Mouse (Mus musculus): Measurements from ENCODE around the gene Cd9. TPM values are rescaled to one million over a fixed set of nuclear protein-coding genes. Genes with fewer than 3 reads are reported as not detected.

The Cd9 gene
- polyA plus RNA-seq, 1 experiment from 2014 or later: 74.0 TPM

- no peaks in the 10 kb centered on the region for H3K27me3 ChIP-seq
- 33% methylated on average over 12 of the region's 12 CpGs for WGBS
- no peaks in the 10 kb centered on the region for H3K9me3 ChIP-seq
- H3K36me3 ChIP-seq: no peaks in the 10 kb centered on the region
- peak overlapping the region; percentile 12 for H3K9ac ChIP-seq
- peaks cover 37% of the 10 kb centered on the region for H3K4me1 ChIP-seq (replicated peaks)
- ATAC-seq (ENCODE audit: low read depth): peak; percentile 79
- no peak overlapping the region for H3K4me2 ChIP-seq
- H3K27ac ChIP-seq (replicated peaks): peak overlapping the region; percentile 59; the same call in 1 of the 2 replicates
- no peak overlapping the region for H3K4me3 ChIP-seq
Observed at GRCm38 (mm10) chr6:125480396-125481361, 13.9 kb downstream of the Cd9 start.

- Histone ChIP-seq H3K9me3 (no peaks in the 10 kb centered on the region), H3K9ac (no peak overlapping the region), H3K4me1 (replicated peaks) (peaks cover 44% of the 10 kb centered on the region), H3K4me2 (no peak overlapping the region), H3K4me3 (no peak overlapping the region), H3K27ac (replicated peaks) (no peak overlapping the region), H3K36me3 (no peaks in the 10 kb centered on the region), H3K27me3 (no peaks in the 10 kb centered on the region)
- WGBS: 92% methylated on average over 9 of the region's 9 CpGs
- no peak for ATAC-seq (ENCODE audit: low read depth)
Observed at GRCm38 (mm10) chr6:125479359-125479758, 15.2 kb downstream of the Cd9 start.

- Histone ChIP-seq H3K9ac (no peak overlapping the region), H3K9me3 (no peaks in the 10 kb centered on the region), H3K27ac (replicated peaks) (no peak overlapping the region), H3K4me2 (no peak overlapping the region), H3K4me1 (replicated peaks) (peaks cover 44% of the 10 kb centered on the region), H3K4me3 (no peak overlapping the region), H3K36me3 (no peaks in the 10 kb centered on the region), H3K27me3 (no peaks in the 10 kb centered on the region)
- no peak for ATAC-seq (ENCODE audit: low read depth)
- WGBS: 91% methylated on average over 16 of the region's 16 CpGs
Observed at GRCm38 (mm10) chr6:125478135-125479128, 16.2 kb downstream of the Cd9 start.

- Histone ChIP-seq H3K36me3 (no peaks in the 10 kb centered on the region), H3K9ac (no peak overlapping the region), H3K27me3 (no peaks in the 10 kb centered on the region), H3K4me3 (no peak overlapping the region), H3K27ac (replicated peaks) (no peak overlapping the region), H3K9me3 (no peaks in the 10 kb centered on the region), H3K4me1 (replicated peaks) (peaks cover 38% of the 10 kb centered on the region), H3K4me2 (no peak overlapping the region)
- ATAC-seq (ENCODE audit: low read depth): no peak
- WGBS: 63% methylated on average over 9 of the region's 9 CpGs
Observed at GRCm38 (mm10) chr6:125476826-125477589, 17.6 kb downstream of the Cd9 start.

GRCm38 (mm10) chr6:125476090-125476489 lies 18.5 kb downstream of the Cd9 start:
- no peak overlapping the region for H3K9ac ChIP-seq
- no peak overlapping the region for H3K27ac ChIP-seq (replicated peaks)
- no peaks in the 10 kb centered on the region for H3K27me3 ChIP-seq
- no peak overlapping the region for H3K4me2 ChIP-seq
- H3K36me3 ChIP-seq: no peaks in the 10 kb centered on the region
- WGBS: 48% methylated on average over 8 of the region's 8 CpGs
- H3K9me3 ChIP-seq: no peaks in the 10 kb centered on the region
- H3K4me3 ChIP-seq: no peak overlapping the region
- H3K4me1 ChIP-seq (replicated peaks): peaks cover 29% of the 10 kb centered on the region
- ATAC-seq (ENCODE audit: low read depth): no peak

- no peak overlapping the region for H3K4me3 ChIP-seq
- H3K9ac ChIP-seq: no peak overlapping the region
- ATAC-seq (ENCODE audit: low read depth): no peak
- H3K36me3 ChIP-seq: no peaks in the 10 kb centered on the region
- H3K27me3 ChIP-seq: no peaks in the 10 kb centered on the region
- H3K9me3 ChIP-seq: no peaks in the 10 kb centered on the region
- H3K4me2 ChIP-seq: no peak overlapping the region
- WGBS: 37% methylated on average over 1 of the region's 1 CpGs
- peaks cover 20% of the 10 kb centered on the region; the same call in 1 of the 2 replicates for H3K4me1 ChIP-seq (replicated peaks)
- no peak overlapping the region for H3K27ac ChIP-seq (replicated peaks)
Observed at GRCm38 (mm10) chr6:125475184-125475583, 19.4 kb downstream of the Cd9 start.

GRCm38 (mm10) chr6:125473939-125474338 lies 20.7 kb downstream of the Cd9 start:
- H3K4me1 ChIP-seq (replicated peaks): peaks cover 17% of the 10 kb centered on the region

GRCm38 (mm10) chr6:125473321-125473721 lies 21.3 kb downstream of the Cd9 start:
- peaks cover 24% of the 10 kb centered on the region for H3K4me1 ChIP-seq (replicated peaks)
- H3K27ac ChIP-seq (replicated peaks): no peak overlapping the region
- H3K4me3 ChIP-seq: no peak overlapping the region
- ATAC-seq (ENCODE audit: low read depth): no peak
- H3K4me2 ChIP-seq: no peak overlapping the region
- H3K27me3 ChIP-seq: no peaks in the 10 kb centered on the region
- H3K9ac ChIP-seq: no peak overlapping the region
- H3K36me3 ChIP-seq: no peaks in the 10 kb centered on the region
- 90% methylated on average over 9 of the region's 9 CpGs for WGBS
- no peaks in the 10 kb centered on the region for H3K9me3 ChIP-seq

More at GRCm38 (mm10) chr6:125473939-125474338, 20.7 kb downstream of the Cd9 start:
- Histone ChIP-seq H3K27me3 (no peaks in the 10 kb centered on the region), H3K9ac (no peak overlapping the region), H3K36me3 (no peaks in the 10 kb centered on the region), H3K4me2 (no peak overlapping the region), H3K27ac (replicated peaks) (no peak overlapping the region), H3K9me3 (no peaks in the 10 kb centered on the region), H3K4me3 (no peak overlapping the region)
- ATAC-seq (ENCODE audit: low read depth): no peak
- 85% methylated on average over 5 of the region's 5 CpGs for WGBS

- Histone ChIP-seq H3K4me1 (replicated peaks) (peaks cover 36% of the 10 kb centered on the region), H3K36me3 (no peaks in the 10 kb centered on the region), H3K4me3 (no peak overlapping the region), H3K27ac (replicated peaks) (no peak overlapping the region), H3K9ac (no peak overlapping the region), H3K9me3 (no peaks in the 10 kb centered on the region), H3K27me3 (no peaks in the 10 kb centered on the region), H3K4me2 (no peak overlapping the region)
- no peak for ATAC-seq (ENCODE audit: low read depth)
- WGBS: 63% methylated on average over 4 of the region's 4 CpGs
Observed at GRCm38 (mm10) chr6:125471921-125472320, 22.7 kb downstream of the Cd9 start.

GRCm38 (mm10) chr6:125471326-125471725 lies 23.3 kb downstream of the Cd9 start:
- Histone ChIP-seq H3K9ac (no peak overlapping the region), H3K36me3 (no peaks in the 10 kb centered on the region), H3K4me3 (no peak overlapping the region), H3K27ac (replicated peaks) (no peak overlapping the region), H3K27me3 (no peaks in the 10 kb centered on the region), H3K4me2 (no peak overlapping the region), H3K4me1 (replicated peaks) (peaks cover 31% of the 10 kb centered on the region), H3K9me3 (no peaks in the 10 kb centered on the region)
- 83% methylated on average over 7 of the region's 7 CpGs for WGBS
- ATAC-seq (ENCODE audit: low read depth): no peak

- no peak for ATAC-seq (ENCODE audit: low read depth)
- 93% methylated on average over 5 of the region's 5 CpGs for WGBS
- Histone ChIP-seq H3K4me1 (replicated peaks) (peaks cover 28% of the 10 kb centered on the region), H3K9ac (no peak overlapping the region), H3K4me3 (no peak overlapping the region), H3K9me3 (no peaks in the 10 kb centered on the region), H3K27me3 (no peaks in the 10 kb centered on the region), H3K27ac (replicated peaks) (no peak overlapping the region), H3K4me2 (no peak overlapping the region), H3K36me3 (no peaks in the 10 kb centered on the region)
Observed at GRCm38 (mm10) chr6:125470616-125471015, 24.0 kb downstream of the Cd9 start.

All from neural tube, embryonic 13.5 days (tissue).